Mouse (Mus musculus) midbrain, embryonic 10.5 days (tissue): ENCODE data around the gene Arid3a. TPM values are rescaled to one million over a fixed set of nuclear protein-coding genes. Genes with fewer than 3 reads are reported as not detected.

Experiments
- DNase-seq: peaks from one replicate; pipeline ENCODE4 v3.0.0-alpha.2; 2017; ENCODE audit warnings: low spot score
- H3K27ac ChIP-seq: fragments of 300-500 bp; sonication (generic); replicated peaks from 2 replicates; pipeline ENCODE4 v1.5.1; 2016; ENCODE audit warnings: mild to moderate bottlenecking
- H3K27me3 ChIP-seq: fragments of 300-500 bp; sonication (generic); 2 replicates; pipeline ENCODE4 v1.6.1; 2016; ENCODE audit warnings: low read depth, mild to moderate bottlenecking; ENCODE audit not compliant: poor library complexity, severe bottlenecking
- H3K36me3 ChIP-seq: fragments of 300-500 bp; sonication (generic); 2 replicates; pipeline ENCODE4 v1.6.1; 2016; ENCODE audit warnings: mild to moderate bottlenecking, moderate library complexity
- H3K4me1 ChIP-seq: fragments of 300-500 bp; sonication (generic); 2 replicates; pipeline ENCODE4 v1.6.1; 2016
- H3K4me3 ChIP-seq: fragments of 300-500 bp; sonication (generic); 2 replicates; pipeline ENCODE4 v1.5.1; 2016; ENCODE audit warnings: mild to moderate bottlenecking, moderate library complexity
- H3K9me3 ChIP-seq: fragments of 300-500 bp; sonication (generic); replicated peaks from 2 replicates; pipeline ENCODE4 v1.6.1; 2016; ENCODE audit warnings: mild to moderate bottlenecking
- WGBS: fragments of 180-500 bp; shearing (Covaris S2); methylation state at CpG from one replicate; pipeline ENCODE4 v1.1.7; 2016; 5-methylcytosine and 5-hydroxymethylcytosine counted together
- polyA plus RNA-seq: library from polyadenylated mRNA; unstranded; fragments of >200 nt; fragmentation: Nextera tagmentation; extraction: Ambion mirVana; gene quantifications from 2 replicates; pipeline ENCODE4 v1.2.1, GENCODE M21; 2016

Gene Arid3a
- polyA plus RNA-seq, 1 experiment from 2014 or later: 13.4 TPM

DNA sequence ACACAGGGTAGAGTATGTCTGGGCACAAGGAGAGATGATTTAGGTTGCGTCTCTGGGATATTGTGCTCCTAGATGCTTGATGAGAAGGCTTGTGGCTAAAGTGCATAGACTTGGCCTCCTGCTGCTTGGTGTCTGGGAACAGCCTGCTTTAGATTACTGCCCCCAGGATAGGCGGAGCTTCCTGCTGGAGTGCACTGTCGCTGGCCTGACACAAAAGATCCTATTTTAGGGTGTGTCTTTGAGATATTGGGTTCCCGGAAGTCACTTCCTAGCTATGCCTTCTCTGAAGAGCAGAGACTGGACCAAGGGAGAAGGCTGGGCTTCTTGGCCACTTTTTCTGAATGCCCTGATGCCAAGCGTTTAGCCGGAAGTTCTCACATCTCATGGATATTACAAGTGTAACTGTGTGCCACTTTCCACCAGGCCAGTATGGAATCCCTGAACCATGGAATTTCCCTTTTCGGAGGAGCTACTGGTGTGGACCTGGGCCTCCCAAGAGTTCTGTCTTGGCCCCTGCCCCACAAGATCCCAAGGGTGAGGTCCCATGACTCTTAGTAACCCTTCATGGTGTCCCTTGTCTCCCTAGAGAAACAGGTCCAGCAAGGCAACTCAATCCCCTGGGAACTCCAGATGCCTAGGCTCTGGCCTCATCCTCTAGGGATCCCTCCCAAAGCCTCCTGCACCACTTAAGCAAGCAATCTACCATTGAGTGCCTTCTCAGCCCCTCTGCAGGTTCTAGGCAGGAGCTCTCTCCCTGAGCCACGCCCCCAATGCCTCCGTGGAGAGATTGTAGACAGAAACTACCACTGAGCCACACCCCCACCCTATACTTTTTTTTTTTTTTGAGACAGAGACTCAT is 76.8 kb downstream of the Arid3a start:
- Histone ChIP-seq H3K4me1 (peaks cover 17% of the 10 kb centered on the region), H3K27ac (no peak overlapping the region), H3K9me3 (no peaks in the 10 kb centered on the region), H3K27me3 (peaks cover 71% of the 10 kb centered on the region), H3K4me3 (no peak overlapping the region), H3K36me3 (peaks cover 8% of the 10 kb centered on the region; the same call in 1 of the 2 replicates)
- 62% methylated on average over 9 of the region's 9 CpGs for WGBS
- DNase-seq: no peak

- peaks cover 65% of the 10 kb centered on the region for H3K27me3 ChIP-seq
- DNase-seq: no peak
- WGBS: 94% methylated on average over 8 of the region's 8 CpGs
These were observed 77.4 kb downstream of the Arid3a start for GRCm38 (mm10) chr10:80004233-80004705.

More at GRCm38 (mm10) chr10:80004233-80004705, 77.4 kb downstream of the Arid3a start:
- Histone ChIP-seq H3K4me3 (no peak overlapping the region), H3K36me3 (peaks cover 15% of the 10 kb centered on the region; the same call in 1 of the 2 replicates), H3K4me1 (peaks cover 16% of the 10 kb centered on the region), H3K9me3 (no peaks in the 10 kb centered on the region), H3K27ac (no peak overlapping the region)

Other genes with a start within 250 kb of the Arid3a start
- 223 and 270 TPM in 2 replicates for gene Cdc34, start 244.8 kb upstream of the Arid3a start, polyA plus RNA-seq
- gene Gzmm, start 238.0 kb upstream of the Arid3a start, polyA plus RNA-seq: 0.98 and 1.0 TPM in 2 replicates
- 607 and 655 TPM in 2 replicates for gene Bsg, start 222.6 kb upstream of the Arid3a start, polyA plus RNA-seq
- gene Hcn2, start 210.4 kb upstream of the Arid3a start, polyA plus RNA-seq: 0.05 TPM in 2 replicates
- gene Polrmt, start 180.5 kb upstream of the Arid3a start, polyA plus RNA-seq: 48.6 and 51.7 TPM in 2 replicates
- 0.27 and 0.42 TPM in 2 replicates for gene Fgf22, start 172.0 kb upstream of the Arid3a start, polyA plus RNA-seq
- 109 and 118 TPM in 2 replicates for gene Rnf126, start 160.1 kb upstream of the Arid3a start, polyA plus RNA-seq
- gene Fstl3, start 149.8 kb upstream of the Arid3a start, polyA plus RNA-seq: 1.1 and 1.8 TPM in 2 replicates
- gene Prss57, start 136.1 kb upstream of the Arid3a start, polyA plus RNA-seq: 0.05 TPM in 1 of 2 replicates, not detected in the other
- 130 and 153 TPM in 2 replicates for gene Palm, start 133.5 kb upstream of the Arid3a start, polyA plus RNA-seq
- 0.46 and 0.67 TPM in 2 replicates for gene Misp, start 106.1 kb upstream of the Arid3a start, polyA plus RNA-seq
- gene Ptbp1, start 72.6 kb upstream of the Arid3a start, polyA plus RNA-seq: 296 and 334 TPM in 2 replicates
- 8.0 and 13.5 TPM in 2 replicates for gene Prtn3, start 52.6 kb upstream of the Arid3a start, polyA plus RNA-seq
- 110 and 169 TPM in 2 replicates for gene Plppr3, start 52.4 kb upstream of the Arid3a start, polyA plus RNA-seq
- 0.16 and 0.46 TPM in 2 replicates for gene Elane, start 40.8 kb upstream of the Arid3a start, polyA plus RNA-seq
- gene Cfd, start 36.2 kb upstream of the Arid3a start, polyA plus RNA-seq: not detected in 2 replicates
- 69.8 and 70.8 TPM in 2 replicates for gene Med16, start 18.1 kb upstream of the Arid3a start, polyA plus RNA-seq
- 2.0 and 5.5 TPM in 2 replicates for gene Gm26602, start 16.2 kb upstream of the Arid3a start, polyA plus RNA-seq
- 1.0 and 1.2 TPM in 2 replicates for gene Kiss1r, start 10.1 kb upstream of the Arid3a start, polyA plus RNA-seq
- gene R3hdm4, start 5.8 kb upstream of the Arid3a start, polyA plus RNA-seq: 126 and 154 TPM in 2 replicates
- 136 and 155 TPM in 2 replicates for gene Wdr18, start 33.1 kb downstream of the Arid3a start, polyA plus RNA-seq
- gene Grin3b, start 43.7 kb downstream of the Arid3a start, polyA plus RNA-seq: 0.25 and 0.30 TPM in 2 replicates
- 11.0 TPM in 2 replicates for gene Tmem259, start 57.3 kb downstream of the Arid3a start, polyA plus RNA-seq
- gene Cnn2, start 61.5 kb downstream of the Arid3a start, polyA plus RNA-seq: 198 and 199 TPM in 2 replicates
- gene Abca7, start 69.5 kb downstream of the Arid3a start, polyA plus RNA-seq: 3.2 and 4.8 TPM in 2 replicates
- 7.9 and 8.0 TPM in 2 replicates for gene Arhgap45, start 89.6 kb downstream of the Arid3a start, polyA plus RNA-seq
- 233 and 276 TPM in 2 replicates for gene Polr2e, start 112.8 kb downstream of the Arid3a start, polyA plus RNA-seq
- 702 and 747 TPM in 2 replicates for gene Gpx4, start 120.1 kb downstream of the Arid3a start, polyA plus RNA-seq
- gene Sbno2, start 178.5 kb downstream of the Arid3a start, polyA plus RNA-seq: 15.0 and 15.2 TPM in 2 replicates
- 18.0 and 19.7 TPM in 2 replicates for gene Stk11, start 188.8 kb downstream of the Arid3a start, polyA plus RNA-seq
- gene Atp5d, start 211.6 kb downstream of the Arid3a start, polyA plus RNA-seq: 463 and 481 TPM in 2 replicates
- gene Cbarp, start 213.8 kb downstream of the Arid3a start, polyA plus RNA-seq: 7.8 and 9.3 TPM in 2 replicates
- 17.8 and 19.7 TPM in 2 replicates for gene Midn, start 221.2 kb downstream of the Arid3a start, polyA plus RNA-seq
- 91.8 and 135 TPM in 2 replicates for gene Cirbp, start 238.9 kb downstream of the Arid3a start, polyA plus RNA-seq
- gene 1600002K03Rik, start 245.9 kb downstream of the Arid3a start, polyA plus RNA-seq: 10.6 and 11.2 TPM in 2 replicates